Mouse (Mus musculus) lung, postnatal 25 days (tissue): ENCODE measurements around the gene Kirrel3.
A peak's percentile ranks its signal among the peaks of the same experiment; 100 is the strongest.

Experiments used
- DNase-seq: peaks from one replicate; pipeline ENCODE4 v3.0.0; 2022; ENCODE audit warnings: low spot score

Gene Kirrel3

DNA sequence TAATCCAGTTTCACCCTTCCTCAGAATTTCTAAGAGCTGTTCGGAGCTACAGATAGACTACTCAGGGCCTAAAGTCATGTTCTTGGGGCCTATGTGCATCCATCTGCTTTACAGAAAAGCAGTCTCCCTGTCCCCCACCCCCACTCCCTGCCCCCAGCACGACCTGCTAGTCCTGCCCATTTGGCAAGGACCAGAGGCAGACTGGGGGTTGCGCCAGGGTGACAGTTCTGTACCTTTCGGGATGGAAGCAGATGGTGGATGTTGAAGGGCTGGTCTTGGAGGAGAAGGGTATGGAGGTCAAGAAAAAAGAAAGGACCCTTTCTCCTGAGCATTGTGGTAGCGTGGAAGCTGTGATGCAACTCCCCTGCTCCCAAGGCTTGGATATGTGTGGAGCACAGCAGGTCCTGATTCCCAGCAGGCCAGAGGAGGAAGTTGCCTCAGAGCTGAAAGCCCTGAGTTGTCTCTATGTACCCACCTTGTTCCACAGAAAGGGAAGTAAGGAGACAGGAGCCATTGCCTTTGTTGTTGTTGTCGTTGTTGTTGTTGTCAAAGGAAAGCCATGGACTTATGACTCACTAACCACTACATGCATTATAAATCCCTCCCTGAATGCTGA lies 541.8 kb downstream of the Kirrel3 start:
- no peak for DNase-seq

DNA sequence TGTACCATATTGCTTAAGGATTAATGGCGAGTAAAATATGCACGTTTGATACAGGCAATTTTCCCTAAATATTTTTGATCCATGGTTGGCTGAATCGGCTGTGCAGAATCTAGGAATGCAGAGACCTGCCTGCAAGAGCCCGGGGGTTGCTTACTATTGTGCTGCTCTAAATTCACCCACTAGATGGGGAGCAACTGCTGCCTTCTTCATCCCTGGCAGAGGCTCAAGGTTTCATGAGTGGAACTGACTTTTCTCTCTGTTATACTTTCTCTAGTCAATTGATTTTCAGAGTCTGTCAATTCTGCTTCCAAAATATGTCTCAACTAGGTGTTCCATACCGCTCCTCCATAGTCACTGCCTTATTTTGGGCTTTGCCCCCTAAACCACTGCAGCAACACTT lies 545.1 kb downstream of the Kirrel3 start:
- DNase-seq = no peak

DNA sequence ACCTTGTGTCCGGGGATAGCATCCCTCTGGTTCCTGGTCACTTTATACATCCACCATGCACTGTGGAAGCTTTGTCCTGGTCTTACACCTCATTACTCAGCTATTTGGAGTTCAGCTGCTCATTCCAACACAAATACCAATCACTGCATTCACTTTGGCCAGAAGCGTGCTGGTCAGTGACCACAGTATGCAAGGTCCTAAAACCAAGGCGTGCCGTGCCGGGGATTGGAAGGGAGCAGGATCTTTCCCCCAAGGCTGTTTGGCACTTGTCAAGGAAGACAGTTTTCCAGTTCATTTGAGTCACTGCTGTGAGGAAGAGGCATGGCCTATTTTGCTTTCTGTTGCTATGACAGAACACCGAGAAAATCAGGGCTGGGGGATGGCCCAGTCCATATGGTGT lies 546.8 kb downstream of the Kirrel3 start:
- no peak for DNase-seq

DNA sequence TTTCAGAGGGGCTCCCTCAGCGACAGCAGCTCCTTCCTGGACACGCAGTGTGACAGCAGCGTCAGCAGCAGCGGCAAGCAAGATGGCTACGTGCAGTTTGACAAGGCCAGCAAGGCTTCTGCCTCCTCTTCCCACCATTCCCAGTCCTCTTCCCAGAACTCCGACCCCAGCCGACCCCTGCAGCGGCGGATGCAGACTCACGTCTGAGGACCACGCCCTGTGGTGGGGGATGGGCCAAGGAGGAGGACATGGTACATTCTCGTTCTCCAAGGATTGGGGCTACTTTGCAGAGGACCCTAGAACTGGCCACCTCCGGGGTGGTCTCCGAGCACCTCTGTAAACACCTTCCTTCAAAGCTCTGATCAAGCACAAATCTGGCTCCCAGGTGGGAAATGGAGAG lies 549.4 kb downstream of the Kirrel3 start:
- no peak for DNase-seq

DNA sequence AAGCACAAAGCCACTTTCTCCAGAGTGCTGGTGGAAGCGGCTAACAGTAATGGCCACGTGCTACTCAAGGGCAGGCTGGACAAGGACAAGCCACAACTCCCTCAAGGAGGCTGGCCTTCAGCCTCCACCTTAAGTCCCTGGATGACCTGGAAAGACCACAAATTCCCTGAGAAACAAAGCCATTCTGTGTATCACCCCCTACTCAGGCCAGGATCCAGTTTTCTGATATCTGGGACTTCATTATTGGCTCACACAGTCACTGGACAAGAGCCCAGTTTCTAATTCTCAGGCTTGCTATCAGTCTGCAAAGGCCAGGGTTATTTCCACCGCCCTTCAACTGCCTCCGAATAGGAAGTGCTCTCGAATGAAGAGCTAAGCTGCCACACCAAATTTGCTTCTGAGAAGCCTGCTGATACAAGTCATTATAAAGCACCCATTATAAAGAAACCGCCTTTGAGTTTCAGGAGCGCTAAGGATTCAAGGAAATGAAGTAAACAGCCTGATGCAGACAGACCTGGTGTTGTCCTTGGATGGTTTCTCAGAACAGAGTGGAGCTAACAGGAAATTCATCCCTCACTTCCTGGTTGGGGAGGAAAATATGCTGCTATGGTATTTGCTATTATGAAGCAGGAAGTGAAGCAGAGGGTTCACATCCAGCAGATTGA lies 553.4 kb downstream of the Kirrel3 start:
- DNase-seq = peak; percentile 54

DNA sequence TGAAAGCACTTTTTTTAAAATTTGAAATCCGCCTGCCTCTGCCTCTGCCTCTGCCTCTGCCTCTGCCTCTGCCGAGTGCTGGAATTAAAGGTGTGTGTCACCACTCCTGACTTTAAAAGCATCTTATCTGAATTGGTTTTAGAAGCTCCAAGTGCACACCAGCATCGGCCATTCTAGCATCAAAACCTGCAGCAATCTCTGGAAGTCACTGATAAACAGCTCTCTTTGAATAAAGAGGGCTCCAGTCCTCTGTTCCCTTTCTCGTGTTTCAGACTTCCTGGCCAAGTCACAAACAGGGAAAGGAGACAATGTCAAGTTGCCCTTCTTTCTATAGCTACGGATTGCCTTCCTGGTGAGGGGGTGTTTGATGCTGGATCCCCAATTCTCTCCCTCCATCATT lies 554.2 kb downstream of the Kirrel3 start:
- DNase-seq = no peak

DNA sequence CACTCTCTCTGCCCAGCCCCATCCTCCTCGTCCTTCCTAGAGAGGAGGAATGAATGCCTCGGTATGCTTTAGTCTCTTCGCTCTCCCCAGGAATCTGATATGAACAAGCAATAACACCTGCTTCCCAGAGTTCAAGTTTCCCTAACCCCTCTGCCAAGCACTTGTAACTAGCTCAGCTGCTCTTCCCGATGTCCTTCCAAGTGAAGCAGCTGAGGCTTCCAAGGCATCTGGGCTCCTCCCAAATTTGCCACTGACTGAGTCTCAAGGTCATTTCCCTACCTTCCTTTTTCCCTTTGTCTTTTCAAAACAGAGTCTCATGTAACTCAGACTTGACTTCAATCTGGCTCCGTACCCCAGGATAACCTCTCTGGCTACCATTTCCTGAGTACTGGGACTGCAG lies 555.8 kb downstream of the Kirrel3 start:
- DNase-seq = no peak

DNA sequence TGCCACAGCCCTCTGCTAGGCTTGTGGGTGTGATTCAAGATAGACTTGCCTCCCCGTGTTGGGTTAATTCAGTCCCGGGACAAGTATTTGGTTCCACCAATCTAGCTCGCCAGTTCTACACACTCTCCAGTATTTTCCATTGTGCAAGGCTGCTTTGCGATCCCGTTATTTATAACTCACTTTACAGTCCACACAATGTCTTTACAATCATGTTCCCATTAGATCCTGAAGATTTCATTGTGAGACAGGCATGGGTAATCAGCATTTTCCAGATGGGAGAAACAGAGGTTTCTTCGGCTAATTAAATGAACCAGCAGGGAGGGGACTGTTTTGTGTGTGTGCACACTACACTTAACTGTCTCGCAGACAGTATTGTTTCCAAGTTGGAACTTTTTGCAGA lies 557.9 kb downstream of the Kirrel3 start:
- no peak for DNase-seq

DNA sequence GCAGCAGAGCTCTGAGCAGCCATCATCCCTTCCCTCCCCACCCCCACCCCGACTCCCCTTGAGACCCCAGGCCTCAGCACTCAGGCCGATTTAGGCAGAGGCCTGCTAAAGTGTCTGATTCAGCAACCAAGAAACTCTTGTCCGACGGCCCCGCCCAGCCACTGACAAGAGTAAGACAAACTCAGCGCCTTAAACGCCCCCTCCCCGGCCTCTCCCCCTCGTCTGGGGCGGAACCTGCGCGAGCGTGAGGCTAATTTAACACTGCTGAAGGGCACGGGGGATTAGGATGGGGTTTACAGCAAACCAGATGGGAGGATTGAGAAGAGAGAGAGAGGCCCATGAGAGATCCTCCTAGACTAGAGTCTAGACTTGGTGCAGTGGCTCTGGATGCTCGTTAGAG lies 558.8 kb downstream of the Kirrel3 start:
- DNase-seq = no peak

DNA sequence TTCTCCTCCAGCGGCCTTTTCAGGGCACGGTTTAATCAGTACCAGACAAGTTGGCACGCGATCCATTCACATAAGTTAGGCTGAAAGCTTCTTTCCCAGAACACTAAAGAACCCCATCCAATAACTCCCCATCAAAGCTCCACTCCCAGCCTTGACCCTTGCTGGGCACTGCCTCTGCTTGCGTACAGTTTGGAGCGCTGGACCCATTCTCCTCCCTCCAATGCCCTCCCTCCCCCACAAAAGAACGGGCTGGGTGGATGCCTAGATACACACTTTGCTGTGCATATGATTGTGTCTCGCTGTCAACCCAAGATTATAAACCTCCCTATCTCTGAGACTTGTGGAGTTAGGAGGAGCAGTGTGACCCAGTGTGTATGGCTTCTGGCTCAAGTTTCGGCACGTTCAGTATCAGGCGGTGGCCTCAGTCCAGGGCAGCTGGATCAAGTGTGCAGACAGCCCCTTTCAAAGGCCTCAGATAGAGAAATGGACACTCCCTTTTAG lies 559.4 kb downstream of the Kirrel3 start:
- DNase-seq = no peak

DNA sequence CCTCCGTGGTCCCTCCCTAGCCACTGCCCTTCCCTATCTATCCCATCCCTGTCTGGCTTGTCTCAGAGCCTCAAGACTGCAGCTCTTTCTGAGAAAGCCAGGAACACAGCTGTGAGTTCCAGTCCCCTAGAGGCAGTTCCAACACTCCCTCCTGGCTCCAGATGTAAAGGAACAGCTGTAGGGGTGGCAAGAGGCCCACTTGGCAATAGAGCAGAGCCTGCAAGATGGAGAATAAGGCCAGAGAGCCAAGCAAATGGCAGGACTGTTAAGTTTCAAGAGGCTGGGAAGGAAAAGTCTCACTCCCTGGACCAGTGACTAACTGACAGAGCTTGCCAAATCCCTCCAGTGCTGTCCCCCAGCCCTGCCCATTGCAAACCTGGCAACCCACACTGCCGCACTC lies 560.1 kb downstream of the Kirrel3 start:
- peak; percentile 72 for DNase-seq

DNA sequence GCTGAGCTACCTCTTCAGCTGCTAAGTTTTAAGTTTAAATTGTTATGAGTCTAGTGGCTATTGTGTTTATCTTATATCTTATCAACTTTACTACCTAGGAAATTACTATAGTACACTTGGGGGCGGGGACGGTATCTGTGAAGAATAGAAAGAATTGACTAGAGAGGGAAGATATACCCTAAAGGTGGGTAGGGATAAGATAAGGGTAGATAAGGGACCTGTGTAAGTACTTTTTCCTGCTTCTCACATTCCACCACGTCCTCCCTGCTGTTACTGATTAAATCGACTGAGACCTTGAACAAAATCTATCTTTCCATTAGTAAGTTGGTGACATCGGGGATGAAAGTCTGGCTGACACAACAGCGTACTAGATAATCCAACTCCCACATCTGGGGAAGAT lies 562.8 kb downstream of the Kirrel3 start:
- no peak for DNase-seq

DNA sequence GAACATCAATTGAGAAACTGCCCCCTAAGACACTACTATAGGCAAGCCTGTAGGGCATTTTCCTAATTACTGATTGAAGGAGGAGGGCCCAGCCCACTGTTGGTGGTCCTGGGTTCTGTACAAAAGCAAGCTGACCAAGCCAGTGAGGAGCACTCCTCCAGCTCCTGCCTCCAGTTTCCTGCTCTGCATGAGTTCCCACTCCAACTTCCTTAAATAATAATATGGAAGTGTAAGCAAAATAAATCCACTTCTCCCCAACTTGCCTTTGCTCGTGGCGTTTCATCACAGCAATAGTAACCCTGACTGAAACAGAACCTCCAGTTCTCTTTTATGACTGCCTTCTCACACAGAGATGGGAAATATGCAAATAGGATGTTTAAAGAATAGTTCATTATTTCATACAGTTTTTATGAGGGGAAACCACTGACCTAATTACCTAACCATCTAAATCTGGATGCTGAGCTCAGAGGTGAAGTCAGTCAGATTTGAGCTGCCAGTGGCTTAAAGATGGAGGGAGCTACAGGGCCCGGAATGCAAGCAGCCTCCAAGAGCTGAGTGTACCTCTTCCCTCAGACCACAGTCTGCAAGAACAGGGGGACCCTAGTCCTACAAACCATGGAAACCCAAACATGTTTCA lies 564.3 kb downstream of the Kirrel3 start:
- DNase-seq = no peak

DNA sequence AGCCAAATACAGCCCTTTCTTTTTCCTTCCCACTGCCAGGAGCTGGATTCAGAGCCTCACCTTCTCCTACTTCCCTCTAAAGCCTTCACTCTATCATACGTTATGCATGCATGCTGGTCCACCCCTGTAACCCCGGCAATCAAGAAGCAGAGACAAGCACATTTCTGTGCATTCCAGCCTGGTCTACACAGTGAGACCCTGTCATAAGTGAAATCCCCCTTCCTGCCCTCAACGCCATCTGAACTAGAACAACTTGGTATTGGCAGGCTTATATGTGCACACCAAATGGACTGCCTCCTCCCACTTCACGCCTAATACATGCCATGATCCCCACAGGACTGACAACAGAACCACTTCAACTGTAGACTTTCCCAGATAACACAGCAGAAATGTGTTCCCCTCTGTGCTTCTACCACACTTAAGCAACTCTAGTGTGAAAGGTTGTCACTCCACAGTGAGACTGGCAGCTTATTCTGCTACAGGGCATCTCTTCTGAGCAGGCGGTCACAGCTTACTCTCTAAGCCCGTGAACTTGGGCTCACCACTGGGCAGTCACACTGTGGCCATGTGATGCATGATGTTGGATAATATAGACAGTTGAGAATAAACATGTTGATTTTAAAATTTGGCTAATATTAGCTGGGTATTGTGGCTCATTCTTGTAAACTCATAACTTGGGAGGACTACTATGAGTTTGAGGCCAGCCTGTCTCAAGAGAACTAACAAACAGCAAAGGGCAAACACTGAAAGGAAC lies 565.2 kb downstream of the Kirrel3 start:
- DNase-seq = no peak

DNA sequence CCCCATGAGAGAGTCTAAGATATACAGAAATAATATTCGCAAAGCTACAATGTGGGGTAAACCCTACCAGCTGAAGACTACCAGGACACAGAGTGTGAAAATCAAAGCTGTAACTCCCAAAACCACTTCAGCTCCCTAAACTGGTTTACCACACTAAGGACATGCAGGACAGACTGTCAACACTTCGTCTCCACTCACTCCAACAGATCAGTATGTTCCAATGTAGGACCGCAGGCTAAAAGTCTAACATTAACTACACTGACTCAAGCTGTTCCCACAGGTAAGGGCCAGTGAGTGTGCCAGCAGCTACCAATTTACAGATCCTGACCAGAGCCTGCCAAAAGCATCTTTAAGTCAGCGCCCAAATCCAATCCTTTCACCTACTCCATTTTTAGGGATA lies 566.0 kb downstream of the Kirrel3 start:
- DNase-seq = no peak

DNA sequence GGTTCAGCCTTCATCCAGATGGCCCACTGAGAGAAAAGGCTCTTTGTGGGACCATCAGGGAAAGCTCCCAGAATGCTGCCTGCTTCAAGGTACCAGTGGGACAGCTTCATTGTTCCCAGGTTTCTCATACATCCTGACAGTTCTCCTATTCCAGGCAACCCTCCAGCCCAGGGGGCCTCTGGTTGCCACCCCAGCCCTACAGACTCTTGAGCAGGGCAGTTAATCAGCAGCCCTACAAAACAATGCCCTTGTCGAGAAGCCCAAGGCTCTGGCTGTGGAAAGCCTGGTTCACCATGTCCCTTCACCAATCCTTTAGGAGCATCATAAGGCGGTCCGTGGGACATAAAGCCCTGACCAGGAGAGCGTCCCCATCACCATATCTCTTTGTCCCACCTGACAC lies 567.0 kb downstream of the Kirrel3 start:
- DNase-seq = no peak

DNA sequence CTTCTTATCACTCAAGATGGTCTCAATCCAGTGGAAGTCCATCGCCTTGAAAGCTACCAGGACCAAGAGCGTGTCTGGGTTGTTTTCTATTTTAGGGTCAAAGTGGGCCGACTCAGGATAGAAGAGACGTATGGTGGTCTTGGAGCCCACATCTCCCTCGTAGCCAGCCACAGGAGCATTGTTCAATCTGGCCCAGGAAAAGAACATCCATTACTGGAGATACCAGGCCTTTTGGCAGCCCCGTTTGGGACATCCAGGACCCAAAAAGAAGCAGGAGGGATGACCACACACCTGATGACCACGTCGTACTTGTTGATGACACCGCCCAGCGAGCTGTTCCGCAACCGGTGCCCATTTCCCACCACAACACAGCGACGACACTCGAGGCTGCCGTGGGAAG lies 567.4 kb downstream of the Kirrel3 start:
- DNase-seq = no peak

DNA sequence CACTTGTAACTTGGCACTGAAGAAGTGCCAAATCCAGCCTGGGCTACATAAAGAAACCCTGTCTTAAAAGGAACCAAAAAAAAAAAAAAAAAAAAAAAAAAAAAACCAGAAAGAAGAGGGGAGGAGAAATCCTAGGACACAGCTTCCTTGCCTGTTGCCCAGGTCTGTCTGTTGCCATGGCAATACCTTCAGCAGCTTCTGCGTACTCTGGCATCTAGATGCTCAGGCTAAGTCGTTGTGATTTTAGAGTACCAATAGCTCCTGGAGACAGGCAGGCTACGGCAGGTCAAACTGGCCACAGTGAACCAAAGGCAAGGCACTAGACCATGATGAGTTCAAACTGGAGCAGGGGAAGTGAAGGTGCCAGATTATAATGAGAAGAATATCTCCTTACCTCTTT lies 568.0 kb downstream of the Kirrel3 start:
- DNase-seq = no peak

DNA sequence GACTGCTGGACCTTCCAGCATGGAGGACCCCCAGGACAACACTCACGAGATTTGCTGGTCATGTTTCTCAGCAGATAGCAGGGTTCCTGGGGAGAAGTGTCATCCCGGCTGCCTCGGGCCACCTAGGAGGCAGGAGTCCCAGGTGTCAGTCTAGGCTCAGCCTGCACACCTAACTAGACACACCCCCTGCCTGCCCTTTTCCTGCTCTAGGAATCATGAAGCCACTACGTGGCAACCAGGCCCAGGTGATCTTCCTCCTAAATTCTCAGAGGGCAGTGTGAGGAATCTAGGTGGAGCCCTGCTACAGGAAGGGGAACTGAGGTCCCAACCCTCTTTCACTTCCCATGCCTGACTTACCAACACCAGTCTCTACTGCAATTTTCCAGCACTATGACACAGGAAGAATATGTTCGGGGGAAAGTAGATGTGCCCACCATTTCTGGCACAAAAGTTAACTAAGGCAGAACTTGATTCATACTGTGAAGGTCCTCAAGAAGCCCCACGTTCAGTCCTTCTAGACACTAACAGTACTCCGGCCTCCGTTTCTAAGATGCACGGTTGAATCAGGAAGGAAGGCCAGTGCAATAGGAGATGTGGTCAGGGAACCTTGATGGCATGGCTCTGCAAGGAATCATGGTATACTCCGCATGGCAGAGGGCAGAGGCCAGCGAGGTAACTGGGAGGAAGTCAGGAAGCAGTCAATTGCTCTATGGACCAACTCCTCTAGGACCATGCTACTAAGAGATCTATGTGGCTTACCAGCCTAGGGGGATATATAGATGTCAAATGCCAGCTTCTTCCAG lies 570.0 kb downstream of the Kirrel3 start:
- no peak for DNase-seq

DNA sequence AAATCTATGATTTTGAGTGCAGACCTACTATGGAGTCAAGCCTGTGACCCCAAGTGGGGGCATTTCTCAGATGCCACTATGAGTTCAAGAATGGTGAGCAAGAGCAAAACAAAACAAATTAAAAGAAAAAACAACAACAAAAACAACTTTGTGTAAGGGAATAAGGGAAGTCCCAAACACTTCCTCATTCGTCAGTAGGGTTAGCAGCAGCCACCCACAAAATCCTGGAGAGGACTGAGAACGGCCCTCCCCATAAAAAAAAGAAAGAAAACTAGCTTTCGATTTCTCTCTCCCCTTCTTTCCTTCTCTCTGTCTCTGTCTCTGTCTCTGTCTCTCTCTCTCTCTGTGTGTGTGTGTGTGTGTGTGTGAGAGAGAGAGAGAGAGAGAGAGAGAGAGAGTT lies 570.9 kb downstream of the Kirrel3 start:
- DNase-seq = no peak

DNA sequence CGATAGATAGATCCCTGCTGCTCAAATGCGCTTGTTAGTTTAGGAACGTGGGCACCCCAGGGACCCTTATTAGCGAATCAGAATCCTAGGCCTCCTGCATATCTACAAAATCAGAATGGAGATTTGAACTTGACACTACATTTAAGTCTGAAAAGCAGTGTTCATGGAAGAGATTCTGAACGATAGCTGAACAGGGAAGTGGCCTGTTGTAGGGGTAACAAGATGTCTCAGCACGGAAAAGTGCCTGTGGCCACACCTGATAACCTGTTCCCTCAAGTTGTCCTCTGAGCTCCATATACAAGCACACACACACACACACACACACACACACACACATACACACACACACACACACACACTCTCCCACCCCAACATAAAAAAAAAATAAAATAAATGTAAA lies 571.9 kb downstream of the Kirrel3 start:
- DNase-seq = no peak

DNA sequence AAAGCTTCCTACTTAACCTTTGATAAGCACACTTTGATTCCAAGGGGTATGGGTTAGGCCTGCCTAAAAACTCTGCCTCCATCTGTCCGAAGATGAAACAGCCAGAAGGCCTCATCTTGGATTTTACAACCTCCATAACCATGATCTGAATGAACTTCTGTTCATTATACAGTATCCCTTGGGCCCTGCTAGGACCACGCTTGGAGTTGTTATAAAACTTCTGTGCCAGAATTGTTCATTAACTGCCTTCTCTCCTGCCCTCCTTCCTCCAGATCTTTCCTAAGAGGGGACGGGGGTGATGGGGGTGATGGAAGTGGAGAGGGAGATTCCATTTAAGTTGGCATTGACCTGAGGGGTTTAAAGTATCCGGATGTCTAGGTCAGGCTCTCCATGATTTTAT lies 572.5 kb downstream of the Kirrel3 start:
- no peak for DNase-seq
